Mouse (Mus musculus) hindbrain, embryonic 11.5 days (tissue): ENCODE measurements around the gene Fam219a. TPM values are rescaled to one million over a fixed set of nuclear protein-coding genes. Genes with fewer than 3 reads are reported as not detected.
A peak's percentile ranks its signal among the peaks of the same experiment; 100 is the strongest.

Experiments used
- ATAC-seq: fragments of 200-750 bp; cut with Nextera tagmentation; 2 replicates; pipeline ENCODE4 v1.8.0; 2017; ENCODE audit warnings: mild to moderate bottlenecking, moderate TSS enrichment, moderate library complexity; ENCODE audit not compliant: low FRiP score
- DNase-seq: peaks from one replicate; pipeline ENCODE4 v3.0.0-alpha.2; 2015; ENCODE audit warnings: low spot score
- H3K27ac ChIP-seq: fragments of 300-500 bp; sonication (generic); 2 replicates; pipeline ENCODE4 v1.5.1; 2014; ENCODE audit warnings: mild to moderate bottlenecking, low read depth, low read length
- H3K27me3 ChIP-seq: fragments of 300-500 bp; sonication (generic); 2 replicates; pipeline ENCODE4 v1.6.1; 2014; ENCODE audit warnings: mild to moderate bottlenecking, low read length, moderate library complexity, mixed read lengths; ENCODE audit not compliant: control insufficient read depth, insufficient read depth
- H3K36me3 ChIP-seq: fragments of 300-500 bp; sonication (generic); 2 replicates; pipeline ENCODE4 v1.6.1; 2014; ENCODE audit warnings: mild to moderate bottlenecking, low read length, moderate library complexity, mixed read lengths; ENCODE audit not compliant: control insufficient read depth, insufficient read depth
- H3K4me1 ChIP-seq: fragments of 300-500 bp; sonication (generic); replicated peaks from 2 replicates; pipeline ENCODE4 v1.6.1; 2014; ENCODE audit warnings: low read length, mixed read lengths; ENCODE audit not compliant: control insufficient read depth, insufficient read depth
- H3K4me2 ChIP-seq: fragments of 300-500 bp; sonication (generic); replicated peaks from 2 replicates; pipeline ENCODE4 v1.6.1; 2014; ENCODE audit warnings: mild to moderate bottlenecking, low read depth, low read length
- H3K4me3 ChIP-seq: fragments of 300-500 bp; sonication (generic); 2 replicates; pipeline ENCODE4 v1.5.1; 2014; ENCODE audit warnings: low read depth, low read length
- H3K9ac ChIP-seq: fragments of 300-500 bp; sonication (generic); 2 replicates; pipeline ENCODE4 v1.6.1; 2014; ENCODE audit warnings: low read depth, low read length
- H3K9me3 ChIP-seq: fragments of 300-500 bp; sonication (generic); 2 replicates; pipeline ENCODE4 v1.6.1; 2016; ENCODE audit warnings: low read length; ENCODE audit not compliant: control insufficient read depth
- WGBS: fragments of 180-500 bp; shearing (Covaris S2); extraction: QIAGEN DNeasy Blood & Tissue Kit; methylation state at CpG from one replicate; pipeline ENCODE4 v1.1.7; 2014; 5-methylcytosine and 5-hydroxymethylcytosine counted together
- polyA plus RNA-seq: library from polyadenylated mRNA; unstranded; fragments of >200 nt; fragmentation: Nextera tagmentation; extraction: Ambion mirVana; gene quantifications from 2 replicates; pipeline ENCODE4 v1.2.1, GENCODE M21; 2014

Fam219a gene
- polyA plus RNA-seq, 1 experiment from 2014 or later: 17.6 TPM

GRCm38 (mm10) chr4:41492951-41493350 is 76.4 kb downstream of the Fam219a start:
- WGBS: 86% methylated on average over 7 of the region's 7 CpGs

GRCm38 (mm10) chr4:41481601-41482017 is 87.7 kb downstream of the Fam219a start:
- Histone ChIP-seq H3K9me3 (no peaks in the 10 kb centered on the region), H3K27me3 (no peaks in the 10 kb centered on the region), H3K27ac (no peak overlapping the region), H3K4me2 (no peak overlapping the region), H3K9ac (no peak overlapping the region), H3K36me3 (no peaks in the 10 kb centered on the region), H3K4me3 (no peak overlapping the region), H3K4me1 (no peaks in the 10 kb centered on the region)
- no peak for DNase-seq
- ATAC-seq: no peak
- 69% methylated on average over 6 of the region's 6 CpGs for WGBS

More at GRCm38 (mm10) chr4:41492951-41493350, 76.4 kb downstream of the Fam219a start:
- no peak overlapping the region for H3K4me3 ChIP-seq
- H3K4me1 ChIP-seq: peaks cover 2% of the 10 kb centered on the region
- H3K27me3 ChIP-seq: peaks cover 15% of the 10 kb centered on the region
- no peak overlapping the region for H3K9ac ChIP-seq
- H3K36me3 ChIP-seq: no peaks in the 10 kb centered on the region
- H3K4me2 ChIP-seq: no peak overlapping the region
- H3K9me3 ChIP-seq: no peaks in the 10 kb centered on the region
- DNase-seq (no peak), ATAC-seq (no peak)
- no peak overlapping the region for H3K27ac ChIP-seq

GRCm38 (mm10) chr4:41480254-41480653 is 89.1 kb downstream of the Fam219a start:
- Histone ChIP-seq H3K36me3 (no peaks in the 10 kb centered on the region), H3K27ac (no peak overlapping the region), H3K9me3 (no peaks in the 10 kb centered on the region), H3K9ac (no peak overlapping the region), H3K27me3 (no peaks in the 10 kb centered on the region), H3K4me1 (no peaks in the 10 kb centered on the region), H3K4me3 (no peak overlapping the region), H3K4me2 (no peak overlapping the region)
- WGBS: 87% methylated on average over 8 of the region's 8 CpGs
- ATAC-seq: no peak
- no peak for DNase-seq

GRCm38 (mm10) chr4:41479456-41479804 is 89.9 kb downstream of the Fam219a start:
- Histone ChIP-seq H3K27ac (no peak overlapping the region), H3K9ac (no peak overlapping the region), H3K4me1 (no peaks in the 10 kb centered on the region), H3K4me2 (no peak overlapping the region), H3K36me3 (no peaks in the 10 kb centered on the region), H3K4me3 (no peak overlapping the region), H3K9me3 (no peaks in the 10 kb centered on the region), H3K27me3 (no peaks in the 10 kb centered on the region)
- no peak for DNase-seq
- 81% methylated on average over 1 of the region's 1 CpGs for WGBS
- no peak for ATAC-seq

GRCm38 (mm10) chr4:41478751-41479455 is 90.4 kb downstream of the Fam219a start:
- no peak overlapping the region for H3K9ac ChIP-seq
- no peak overlapping the region for H3K27ac ChIP-seq
- ATAC-seq (no peak), DNase-seq (no peak)
- H3K27me3 ChIP-seq: no peaks in the 10 kb centered on the region
- H3K4me1 ChIP-seq: no peaks in the 10 kb centered on the region
- no peaks in the 10 kb centered on the region for H3K9me3 ChIP-seq
- H3K4me2 ChIP-seq: no peak overlapping the region
- no peak overlapping the region for H3K4me3 ChIP-seq
- H3K36me3 ChIP-seq: no peaks in the 10 kb centered on the region
- WGBS: 67% methylated on average over 4 of the region's 4 CpGs

GRCm38 (mm10) chr4:41477648-41478160 is 91.6 kb downstream of the Fam219a start:
- no peak overlapping the region for H3K4me2 ChIP-seq

GRCm38 (mm10) chr4:41471384-41471689 is 98.0 kb downstream of the Fam219a start:
- Histone ChIP-seq H3K36me3 (no peaks in the 10 kb centered on the region), H3K9me3 (no peaks in the 10 kb centered on the region), H3K27me3 (no peaks in the 10 kb centered on the region), H3K4me2 (no peak overlapping the region), H3K4me1 (no peaks in the 10 kb centered on the region), H3K4me3 (no peak overlapping the region), H3K27ac (peak overlapping the region; percentile 65), H3K9ac (no peak overlapping the region)
- WGBS: 86% methylated on average over 1 of the region's 1 CpGs
- ATAC-seq: no peak
- DNase-seq: no peak

More at GRCm38 (mm10) chr4:41477648-41478160, 91.6 kb downstream of the Fam219a start:
- Histone ChIP-seq H3K27me3 (no peaks in the 10 kb centered on the region), H3K9ac (no peak overlapping the region), H3K4me1 (no peaks in the 10 kb centered on the region), H3K36me3 (no peaks in the 10 kb centered on the region), H3K27ac (no peak overlapping the region), H3K4me3 (no peak overlapping the region), H3K9me3 (no peaks in the 10 kb centered on the region)
- WGBS: 91% methylated on average over 9 of the region's 9 CpGs
- ATAC-seq (no peak), DNase-seq (no peak)

- H3K4me3 ChIP-seq: no peak overlapping the region
- no peaks in the 10 kb centered on the region for H3K36me3 ChIP-seq
- ATAC-seq (peak; percentile 75), DNase-seq (peak; percentile 59)
- no peaks in the 10 kb centered on the region for H3K9me3 ChIP-seq
- 31% methylated on average over 5 of the region's 5 CpGs for WGBS
- no peaks in the 10 kb centered on the region for H3K4me1 ChIP-seq
- H3K27ac ChIP-seq: peak overlapping the region; percentile 65
- H3K9ac ChIP-seq: no peak overlapping the region
- H3K27me3 ChIP-seq: no peaks in the 10 kb centered on the region
- no peak overlapping the region for H3K4me2 ChIP-seq
These were observed 98.5 kb downstream of the Fam219a start for GRCm38 (mm10) chr4:41470684-41471383.
